In the genomic region with DNA sequence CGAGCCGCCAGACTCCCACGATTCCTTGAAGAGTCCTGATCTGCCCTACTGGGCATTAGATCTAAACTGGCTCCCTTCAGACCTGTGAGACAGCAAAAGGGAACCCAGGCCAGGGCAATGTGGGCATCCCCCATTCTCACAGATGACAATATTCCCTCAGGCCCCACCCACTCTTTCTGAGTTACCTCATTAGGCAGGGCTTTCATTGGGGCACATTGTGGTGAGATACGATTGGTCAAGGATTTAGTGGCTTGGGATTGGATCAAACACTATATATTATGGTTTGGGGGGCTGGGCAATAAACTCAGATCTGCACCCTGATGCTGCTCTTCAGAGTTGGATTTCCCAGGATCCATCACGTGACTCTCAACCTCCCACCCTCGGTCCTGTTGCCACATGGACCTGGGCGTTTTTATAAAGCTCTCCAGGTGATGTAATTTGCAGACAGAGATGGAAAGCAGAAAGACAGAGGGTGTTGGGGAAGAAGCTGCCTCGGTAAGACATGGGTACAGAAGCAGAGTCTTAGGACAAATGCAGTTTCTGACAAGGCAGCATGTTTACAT, we compare ENCODE assay signal across 27 mouse cellular contexts. TPM values are rescaled to one million over a fixed set of nuclear protein-coding genes. Genes with fewer than 3 reads are reported as not detected.
DNase-seq lines count a peak whose midpoint lies in the region; ATAC-seq and TF ChIP-seq lines count a peak whose summit lies in the region.
"Had no signal": no experiment of that assay in that cellular context is flagged by ENCODE, and none has a peak within 500 bp of the region (broad histone marks: within the 10 kb centered on the region; RNA-seq: fewer than 3 reads in every experiment).

No protein-coding gene starts in this region.

- H3K36me3 ChIP-seq in C2C12 (ENCODE audit: control insufficient read depth, insufficient read depth), result peaks cover 11% of the 10 kb centered on the region

- TF ChIP-seq CTCF in C2C12 (IDR thresholded peaks at IDR 0.05; ENCODE audit: control insufficient read depth, insufficient read depth, insufficient read length), result no peak

- peak; percentile 38; the same call in 1 of the 2 replicates for ATAC-seq in megakaryocyte-erythroid progenitor cell, adult 5-6 weeks (replicated peaks; ENCODE audit: low FRiP score, low TSS enrichment, poor library complexity, severe bottlenecking)
- no peak for ATAC-seq in monocyte, adult 5-6 weeks (replicated peaks; ENCODE audit: insufficient number of reproducible peaks, low FRiP score, low TSS enrichment, poor library complexity, severe bottlenecking)
- ATAC-seq: CD4-positive, CD25-positive, alpha-beta regulatory T cell, adult 4 months; forebrain, embryonic 15.5 days; hindbrain, postnatal 0 days; intestine, embryonic 16.5 days; lung, postnatal 0 days; Patski had no signal

- H3K4me3 ChIP-seq in C2C12 (ENCODE audit: insufficient read depth, poor library complexity, severe bottlenecking), result no peak overlapping the region
- H3K4me3 ChIP-seq: embryonic facial prominence, embryonic 12.5 days; forebrain, embryonic 15.5 days; heart, embryonic 10.5 days; heart, embryonic 15.5 days; hindbrain, embryonic 12.5 days; limb, embryonic 13.5 days had no signal

- no peak overlapping the region for H3ac ChIP-seq in C2C12 (ENCODE audit: control insufficient read depth, insufficient read length, low read depth)

- DNase-seq in heart, adult 11 months, result peak; percentile 73
- DNase-seq in heart, postnatal 4 days, result no peak
- peak; percentile 68 for DNase-seq in R1 (ENCODE audit: low read depth, low spot score)
- no peak for DNase-seq in adrenal gland, postnatal 4 days (ENCODE audit: low spot score in 2 of 2)
- DNase-seq: adrenal gland, postnatal 25 days; cerebellum, adult 2 months; cerebellum, postnatal 14 days; gastrocnemius, postnatal 10 days; kidney, adult 9 months; kidney, postnatal 25 days; lung, adult 18-20 months; right cerebral cortex, postnatal 14 days; thymus, postnatal 4 days had no signal

- no peaks in the 10 kb centered on the region for H3K79me3 ChIP-seq in C2C12 (ENCODE audit: low read depth)

- H3K27me3 ChIP-seq in C2C12 (ENCODE audit: control insufficient read depth, insufficient read depth, insufficient read length), result no peaks in the 10 kb centered on the region
- H3K27me3 ChIP-seq: forebrain, embryonic 15.5 days; heart, embryonic 15.5 days; hindbrain, embryonic 12.5 days; Patski had no signal

- H3K79me2 ChIP-seq in C2C12 (ENCODE audit: control insufficient read depth, insufficient read depth), result no peaks in the 10 kb centered on the region

TF ChIP-seq in C2C12, 6 proteins besides CTCF, POLR2A, EP300 and RAD21:
- TF ChIP-seq USF1 (IDR thresholded peaks at IDR 0.05; ENCODE audit: low read depth) (peak; percentile 58), CEBPB (IDR thresholded peaks at IDR 0.05; ENCODE audit: low read depth) (no peak)

RNA-seq across cellular contexts. Expression of a gene that starts 19.7 kb away (rescaled TPM):
- total RNA-seq in heart, postnatal 4 days (2021), result 10 to 100 TPM; 85.6 to 96.9 TPM
- 125 TPM for polyA plus RNA-seq in C2C12 (2012; fragmentation: generic; extraction: Trizol)
- 98.3 and 122 TPM in 2 replicates for total RNA-seq in megakaryocyte-erythroid progenitor cell, adult 5-6 weeks (2014; fragmentation: Nextera tagmentation)
- total RNA-seq in megakaryocyte-erythroid progenitor cell, adult 5-6 weeks (2017), result 241 and 274 TPM in 2 replicates
- 10 to 100 TPM; 87.8 to 91.7 TPM for total RNA-seq in adrenal gland, postnatal 4 days (2021)
- total RNA-seq in monocyte, adult 5-6 weeks (2017), result 129 to 196 TPM (median 150 TPM) in 3 replicates

RNA-seq across cellular contexts. Expression of a gene that starts 36.7 kb away (rescaled TPM):
- total RNA-seq in heart, postnatal 4 days (2021), result 10 to 100 TPM; 19.0 to 21.7 TPM
- polyA plus RNA-seq in C2C12 (2012; fragmentation: generic; extraction: Trizol), result 9.5 TPM
- 60.8 and 62.7 TPM in 2 replicates for total RNA-seq in megakaryocyte-erythroid progenitor cell, adult 5-6 weeks (2014; fragmentation: Nextera tagmentation)
- total RNA-seq in megakaryocyte-erythroid progenitor cell, adult 5-6 weeks (2017), result 33.6 and 37.5 TPM in 2 replicates
- total RNA-seq in adrenal gland, postnatal 4 days (2021), result 10 to 100 TPM; 24.6 to 24.7 TPM
- 25.0 to 36.2 TPM (median 28.0 TPM) in 3 replicates for total RNA-seq in monocyte, adult 5-6 weeks (2017)

RNA-seq across cellular contexts. Expression of a gene that starts 40.7 kb away (rescaled TPM):
- total RNA-seq in heart, postnatal 4 days (2021), result 10 to 100 TPM; 17.2 to 17.9 TPM
- polyA plus RNA-seq in C2C12 (2012; fragmentation: generic; extraction: Trizol), result 12.5 TPM
- total RNA-seq in megakaryocyte-erythroid progenitor cell, adult 5-6 weeks (2014; fragmentation: Nextera tagmentation), result 64.0 and 64.3 TPM in 2 replicates
- 84.8 and 88.0 TPM in 2 replicates for total RNA-seq in megakaryocyte-erythroid progenitor cell, adult 5-6 weeks (2017)
- total RNA-seq in adrenal gland, postnatal 4 days (2021), result 10 to 100 TPM; 26.2 to 28.0 TPM
- 5.1 to 7.7 TPM (median 6.8 TPM) in 3 replicates for total RNA-seq in monocyte, adult 5-6 weeks (2017)

Comparison
In these comparisons a context has a peak if more than half of its experiments do, and no peak if none do; other contexts are left out.
1. DNase-seq: peak in heart, adult 11 months (single experiment) and R1 (single experiment); none in heart, postnatal 4 days (single experiment) and adrenal gland, postnatal 4 days (0 of 2).